Mouse (Mus musculus) lung, adult 18-20 months (tissue): ENCODE results near the gene Rnase2b.

Experiments used
- DNase-seq, 2 experiments: peaks; one replicate each; pipeline ENCODE4 v3.0.0; 2022; ENCODE audit warnings: mixed read lengths in 2 of 2

The Rnase2b gene

GRCm38 (mm10) chr14:51161976-51162375 is at the start of gene Rnase2b:
Gene Rnase2b (plus strand): TSS chr14:51162260.
- DNase-seq: peak; percentile 13 to 20

GRCm38 (mm10) chr14:51113476-51113875 is 48.6 kb upstream of the Rnase2b start:
- no peak for DNase-seq

DNA sequence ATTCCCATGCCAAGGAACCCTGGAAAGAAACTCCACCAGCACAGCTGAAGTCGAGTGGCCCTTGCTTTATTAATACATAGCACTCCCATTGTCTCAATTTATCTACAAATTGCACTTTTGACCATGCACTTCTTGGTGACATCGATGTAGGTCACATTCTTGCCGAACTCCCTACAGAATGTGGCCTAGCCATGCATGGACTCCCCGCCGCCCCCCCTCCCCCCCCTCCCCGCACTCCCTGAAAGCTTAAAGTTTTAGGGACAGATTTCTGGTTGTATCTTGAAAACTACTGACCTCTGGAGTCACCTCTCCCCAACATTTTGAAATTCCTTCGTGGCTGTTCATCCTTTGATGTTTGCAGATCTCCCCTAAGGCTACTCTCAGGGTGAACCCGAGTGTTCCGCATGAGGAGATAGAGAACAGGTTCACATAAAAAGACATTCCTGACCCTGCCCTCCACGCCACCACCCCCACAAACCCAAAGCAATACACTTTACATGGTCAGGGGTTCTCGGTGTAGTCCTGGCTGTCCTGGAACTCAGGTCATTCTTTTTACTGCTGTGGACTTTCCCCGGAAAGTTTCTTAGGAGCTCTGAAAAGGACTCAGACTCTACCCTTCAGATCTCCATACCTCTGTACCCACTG is 48.0 kb upstream of the Rnase2b start, which contains the start of gene Eddm3b:
Gene Eddm3b, plus strand, starts transcription at position 511 of the 645 bp plus-strand sequence.
- DNase-seq: no peak

DNA sequence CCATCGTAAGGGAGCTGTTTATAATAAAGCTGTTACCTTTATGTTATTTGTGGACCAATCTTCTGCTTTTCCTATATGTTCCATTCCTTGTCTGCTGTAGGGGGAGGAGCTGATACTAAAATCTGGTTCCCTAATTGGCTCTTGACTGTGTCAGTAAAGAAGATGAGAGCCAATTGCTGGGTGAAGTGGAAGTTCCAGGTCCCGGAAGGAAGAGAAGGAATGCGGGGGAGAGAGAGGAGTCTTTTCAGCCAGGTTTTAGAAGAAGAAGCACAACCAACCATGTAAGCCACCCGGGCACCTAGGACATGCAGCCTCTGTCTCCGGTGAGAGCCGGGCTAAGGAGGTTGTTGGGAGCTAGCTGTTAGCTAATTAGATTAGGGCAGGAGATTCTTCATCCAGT is 36.4 kb upstream of the Rnase2b start:
- no peak for DNase-seq

GRCm38 (mm10) chr14:51127648-51128258 is 34.3 kb upstream of the Rnase2b start:
- DNase-seq: no peak

GRCm38 (mm10) chr14:51128775-51129623 is 33.1 kb upstream of the Rnase2b start:
- DNase-seq: no peak

GRCm38 (mm10) chr14:51129624-51129975 is 32.5 kb upstream of the Rnase2b start:
- no peak for DNase-seq

- no peak for DNase-seq
These were observed 31.6 kb upstream of the Rnase2b start for GRCm38 (mm10) chr14:51130315-51130940.

DNA sequence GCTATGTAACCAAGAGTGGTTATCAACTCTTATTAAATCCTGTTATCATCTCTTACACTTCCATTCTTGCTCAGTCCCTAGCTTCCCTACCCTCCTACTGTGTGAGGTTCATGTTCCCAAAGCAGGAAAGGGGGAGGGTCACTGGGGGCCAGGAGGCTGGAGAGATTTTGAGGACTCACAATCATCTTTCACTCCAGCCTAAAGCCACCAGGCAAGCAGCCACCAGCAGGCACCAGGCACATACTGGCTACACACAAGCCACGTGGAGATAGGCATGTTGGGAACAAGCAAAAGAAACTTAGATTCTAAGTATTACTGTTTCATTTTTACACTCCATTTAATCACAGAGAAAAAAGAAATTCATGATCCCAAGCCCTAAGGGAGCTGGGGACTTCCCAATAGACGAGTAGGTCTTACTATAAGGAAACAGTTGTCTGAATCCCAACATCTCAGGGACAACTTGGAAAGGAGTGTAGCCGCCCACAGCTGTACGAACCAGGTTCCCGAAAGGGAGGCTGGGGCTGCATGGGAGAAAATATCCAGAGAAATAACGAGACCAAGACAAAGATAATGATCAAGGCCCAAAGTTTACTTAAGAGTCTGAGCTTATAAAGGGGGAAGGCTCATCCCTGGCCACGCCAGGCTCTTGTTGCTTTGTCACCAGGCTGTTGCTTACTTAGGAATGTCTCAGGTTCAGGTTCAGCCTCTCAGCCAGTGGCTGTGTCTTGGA is 30.8 kb upstream of the Rnase2b start:
- DNase-seq: no peak

DNA sequence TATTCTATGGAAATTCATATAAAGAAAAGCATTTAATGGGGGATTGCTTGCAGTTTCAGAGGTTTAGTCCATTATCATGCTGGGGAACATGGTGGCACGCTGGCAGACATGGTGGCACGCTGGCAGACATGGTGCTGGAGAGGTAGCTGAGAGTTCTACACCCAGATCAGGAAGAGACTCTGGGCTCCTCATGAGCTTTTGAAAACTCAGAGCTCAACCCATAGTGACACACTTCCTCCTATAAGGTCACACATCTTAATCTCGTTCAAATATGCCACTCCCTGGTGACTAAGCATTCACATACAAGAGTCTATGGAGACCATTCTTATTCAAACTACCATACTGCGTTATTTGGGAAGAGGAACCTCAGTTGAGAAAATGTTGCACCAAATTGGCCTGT is 29.7 kb upstream of the Rnase2b start:
- DNase-seq: no peak

DNA sequence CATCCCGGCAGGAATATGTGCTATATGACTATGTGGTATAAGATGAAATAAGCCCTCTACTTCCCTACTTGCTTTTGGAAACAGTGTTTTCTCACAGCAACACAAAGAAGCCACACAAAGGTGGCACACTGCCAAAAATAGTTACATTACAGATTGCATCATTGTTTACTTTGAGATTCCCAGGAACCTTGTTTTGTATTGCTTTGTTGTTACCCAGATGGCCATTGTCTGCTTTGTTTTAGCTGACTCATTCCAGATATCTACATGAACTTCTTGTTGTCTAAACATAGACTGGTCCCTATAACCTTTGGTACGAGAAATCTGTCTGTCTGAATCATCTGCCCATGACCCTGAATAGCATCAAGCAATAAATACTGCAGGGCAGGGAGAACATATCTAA is 21.7 kb upstream of the Rnase2b start:
- no peak for DNase-seq

DNA sequence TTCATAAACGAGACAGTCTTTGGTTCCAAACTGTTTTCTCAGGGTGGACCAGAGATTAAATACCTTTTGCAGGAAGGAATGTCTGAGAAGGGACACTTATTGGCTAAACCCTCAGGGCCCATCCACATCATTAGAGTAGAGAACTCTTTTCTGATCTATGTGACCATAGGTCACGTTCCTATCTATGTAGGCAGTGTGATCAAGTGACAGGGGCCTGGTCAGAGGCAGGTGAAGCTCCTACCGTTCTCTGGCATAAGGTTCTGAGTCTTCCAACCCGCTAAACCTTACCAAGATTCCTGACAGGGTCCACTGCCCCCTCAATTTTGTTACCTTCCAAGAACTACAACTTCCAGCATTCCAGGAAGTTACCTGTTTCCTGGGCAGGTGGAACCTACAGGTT is 19.9 kb upstream of the Rnase2b start:
- no peak for DNase-seq

GRCm38 (mm10) chr14:51142568-51142967 is 19.5 kb upstream of the Rnase2b start:
- no peak for DNase-seq

- no peak for DNase-seq
These were observed 18.8 kb upstream of the Rnase2b start for GRCm38 (mm10) chr14:51143287-51143686.

- no peak for DNase-seq
These were observed 18.1 kb upstream of the Rnase2b start for GRCm38 (mm10) chr14:51143937-51144336.

DNA sequence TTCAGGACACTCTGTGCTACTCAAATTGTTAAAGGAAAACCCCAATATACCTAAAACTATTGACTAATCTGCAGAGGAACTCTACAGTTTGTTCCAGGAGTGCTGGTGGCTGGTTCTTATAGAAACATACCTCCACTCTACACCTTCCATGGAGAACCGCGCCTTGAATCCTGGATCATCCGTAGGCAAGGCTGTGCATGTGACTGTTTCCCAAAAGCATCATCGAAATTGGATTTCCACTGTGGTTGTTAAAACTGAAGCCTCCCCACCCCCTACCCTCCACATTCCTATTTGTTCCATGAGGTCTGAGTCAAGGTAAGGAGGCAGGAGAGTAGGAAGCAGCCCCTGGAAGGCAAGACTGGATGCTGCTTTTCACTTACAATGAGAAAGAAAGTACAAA is 17.6 kb upstream of the Rnase2b start:
- DNase-seq: no peak

- DNase-seq: no peak
These were observed 16.5 kb upstream of the Rnase2b start for GRCm38 (mm10) chr14:51145521-51145920.

DNA sequence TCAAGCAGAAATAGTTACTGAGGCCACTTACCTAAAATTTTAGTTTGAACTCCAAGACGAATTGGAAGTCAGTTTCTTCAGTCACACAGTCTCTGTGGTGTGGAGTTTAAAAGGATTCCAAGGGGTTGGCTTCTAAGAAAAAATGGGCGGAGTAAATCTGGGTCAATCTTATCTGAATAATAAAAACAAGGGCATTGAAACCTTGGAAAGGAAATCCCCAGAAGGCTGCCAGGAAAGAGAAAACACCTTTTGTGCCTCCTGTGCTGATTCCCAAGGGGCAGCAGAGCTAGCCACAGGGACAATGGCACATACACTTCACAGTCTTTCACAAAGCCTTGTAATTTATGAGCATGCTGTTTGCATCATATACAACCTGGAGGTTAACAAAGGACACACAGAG is 15.4 kb upstream of the Rnase2b start, which contains the start of gene Rnase1:
Gene Rnase1, minus strand, starts transcription at position 101 of the 400 bp plus-strand sequence.
- DNase-seq: no peak

- DNase-seq: no peak
These were observed 14.1 kb upstream of the Rnase2b start for GRCm38 (mm10) chr14:51148006-51148405.

DNA sequence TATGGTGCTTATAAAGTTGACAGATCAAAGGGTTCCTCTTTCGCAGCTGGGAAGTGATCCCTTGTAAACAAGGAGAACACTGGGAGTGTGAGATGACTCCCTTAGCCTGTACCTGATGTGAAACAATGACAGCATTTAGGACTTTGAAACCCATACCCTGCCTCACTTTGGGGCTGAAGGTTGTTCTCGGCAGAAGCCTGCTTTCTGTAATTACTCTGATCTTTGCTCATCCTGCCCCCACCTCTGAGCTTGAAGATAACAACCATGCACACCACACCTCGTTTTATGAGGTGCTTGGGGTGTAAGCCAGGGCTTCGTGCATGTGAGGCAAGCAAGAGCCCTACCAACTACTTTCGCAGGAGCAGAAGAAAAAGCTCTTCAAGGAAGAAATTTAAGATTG is 12.9 kb upstream of the Rnase2b start:
- DNase-seq: no peak

DNA sequence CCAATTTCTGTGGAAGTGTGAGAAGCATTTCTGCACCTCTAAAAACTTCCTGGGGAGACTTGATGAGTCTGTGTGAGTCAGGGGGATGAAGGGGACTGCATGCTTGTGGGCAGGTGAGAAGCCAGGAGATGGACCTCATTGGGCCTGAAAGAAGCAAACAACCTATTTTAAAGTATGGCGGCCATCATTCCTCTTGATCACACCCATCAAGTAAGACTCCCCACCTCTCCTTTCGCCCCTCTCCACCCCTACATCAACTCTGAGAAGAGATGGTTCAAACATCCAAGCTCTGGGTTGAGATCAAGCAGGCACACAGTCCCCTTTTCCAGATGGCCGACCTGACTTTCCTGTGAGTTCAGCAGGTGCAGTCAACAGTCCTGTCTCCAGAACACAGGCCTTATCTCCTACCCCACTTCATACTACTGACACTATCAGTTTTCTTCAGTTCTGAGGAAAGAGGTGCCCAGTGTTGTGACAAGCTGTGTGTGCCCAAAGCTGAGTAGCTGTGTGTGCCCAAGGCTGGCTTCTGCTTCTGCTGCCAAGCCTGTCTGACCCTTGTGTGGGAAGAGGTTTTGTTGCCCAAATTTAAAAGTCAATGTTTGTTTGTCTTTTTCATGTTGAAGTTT is 11.7 kb upstream of the Rnase2b start:
- DNase-seq: no peak

DNA sequence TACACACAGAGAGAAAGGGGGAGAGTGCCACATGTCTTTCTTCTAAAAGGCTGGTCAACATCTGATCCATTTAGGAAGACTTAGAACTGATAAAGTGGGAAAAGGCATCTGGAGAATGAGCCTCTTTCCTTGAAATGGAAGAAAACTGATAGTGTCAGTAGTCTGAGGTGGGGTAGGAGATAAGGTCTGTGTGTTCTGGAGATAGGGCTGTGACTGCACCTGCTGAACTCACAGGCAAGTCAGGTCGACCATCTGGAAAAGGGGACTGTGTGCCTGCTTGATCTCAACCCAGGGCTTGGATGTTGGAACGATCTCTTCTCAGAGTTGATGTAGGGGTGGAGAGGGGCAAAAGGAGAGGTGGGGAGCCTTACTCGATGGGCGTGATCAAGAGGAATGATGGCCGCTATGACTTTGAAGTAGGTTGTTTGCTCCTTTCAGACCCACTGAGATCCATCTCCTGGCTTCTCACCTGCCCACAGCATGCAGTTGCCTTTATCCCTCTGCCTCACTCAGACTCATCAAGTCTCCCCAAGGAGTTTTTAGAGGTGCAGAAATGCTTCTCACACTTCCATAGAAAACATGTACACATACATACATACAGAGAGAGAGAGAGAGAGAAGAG is 9.7 kb upstream of the Rnase2b start:
- no peak for DNase-seq
